Mouse (Mus musculus): ENCODE measurements at regions not wholly inside any gene's neighbourhood (a gene's known extent, or its start where the extent isn't known, plus 50 kb on each side); places are given as distances from the start of the nearest gene placed in this dataset.
A peak's percentile ranks its signal among the peaks of the same experiment; 100 is the strongest.

DNA sequence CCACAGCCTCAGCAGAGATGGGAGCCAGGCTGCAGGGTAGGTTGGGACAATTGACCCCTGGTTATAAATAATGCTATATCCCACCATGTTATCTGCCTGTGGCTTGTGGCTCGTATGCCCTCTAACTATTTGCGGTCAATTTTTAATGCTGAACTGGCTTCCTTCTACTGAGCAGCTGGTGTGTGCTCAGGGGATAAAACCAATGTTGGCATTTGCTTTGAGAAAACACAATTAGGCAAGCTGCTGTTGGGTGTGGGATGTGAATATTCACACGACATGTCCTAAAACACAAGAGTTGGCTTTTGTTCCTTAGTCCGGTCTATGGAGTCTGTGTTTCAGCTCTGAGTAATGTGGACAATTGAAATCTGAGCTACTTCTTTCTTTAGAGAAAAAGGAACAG is 123.6 kb upstream of the Npvf start:
- DNase-seq (ENCODE audit: low read depth, low spot score), result no peak

DNA sequence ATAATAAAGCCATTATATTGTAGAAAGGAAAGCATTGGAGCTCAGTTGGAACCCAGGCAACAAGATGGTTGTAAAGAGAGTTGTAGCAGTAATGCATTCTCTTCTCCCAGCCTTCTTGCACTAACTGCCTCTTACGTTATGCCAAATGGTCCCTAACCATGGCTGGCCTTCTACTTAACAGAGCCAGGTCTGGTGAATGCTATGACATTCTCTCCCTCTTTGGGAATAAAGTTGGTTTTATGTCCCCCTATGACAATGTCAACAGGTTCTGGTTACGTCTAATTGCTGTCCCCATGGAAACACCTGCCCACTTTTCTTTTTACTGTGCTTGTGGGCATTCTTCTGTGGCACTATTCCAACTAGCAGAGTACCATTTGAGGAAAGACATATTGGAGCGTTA is 126.4 kb upstream of the Npvf start:
- DNase-seq (ENCODE audit: low read depth, low spot score), result no peak

DNA sequence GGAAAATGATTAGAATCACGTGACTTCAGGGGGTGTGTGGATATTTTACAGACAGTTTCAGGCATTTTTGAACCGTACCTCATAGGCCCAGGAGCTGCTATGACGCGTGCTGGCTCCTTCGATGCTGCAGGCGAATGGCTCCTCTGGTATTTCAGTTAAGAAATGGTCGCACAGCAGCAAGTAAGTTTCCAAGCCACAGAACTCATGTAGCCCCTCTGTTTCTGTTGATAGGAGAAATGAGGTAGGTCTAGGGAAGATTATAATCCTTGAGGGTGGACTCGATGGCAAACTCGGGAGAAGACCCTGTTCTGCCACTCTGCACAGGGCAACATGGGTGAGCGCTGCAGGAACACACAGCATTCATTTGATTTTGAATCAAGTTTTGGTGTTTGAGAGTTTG is 127.0 kb upstream of the Npvf start:
- DNase-seq (ENCODE audit: low read depth, low spot score), result no peak

DNA sequence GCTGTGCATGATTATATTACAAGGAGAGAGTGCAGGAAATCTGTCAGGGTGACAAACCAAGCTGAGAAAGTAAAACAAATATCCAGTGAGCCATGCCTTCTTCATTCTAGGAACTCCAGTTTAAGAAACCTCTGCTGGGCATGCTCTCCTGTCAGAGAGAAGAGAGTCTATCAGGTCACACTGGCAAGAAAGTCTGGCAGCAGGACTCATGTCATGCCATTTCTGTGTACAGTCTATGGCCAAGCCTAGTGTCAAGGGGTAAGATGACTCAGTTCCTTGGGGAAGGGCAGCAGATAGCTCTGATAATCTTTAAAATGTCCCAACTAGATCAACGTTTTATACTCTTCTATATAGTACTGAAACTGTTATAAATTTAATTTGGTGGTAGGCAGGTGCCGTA is 128.0 kb upstream of the Npvf start:
- no peak for DNase-seq (ENCODE audit: low read depth, low spot score)

DNA sequence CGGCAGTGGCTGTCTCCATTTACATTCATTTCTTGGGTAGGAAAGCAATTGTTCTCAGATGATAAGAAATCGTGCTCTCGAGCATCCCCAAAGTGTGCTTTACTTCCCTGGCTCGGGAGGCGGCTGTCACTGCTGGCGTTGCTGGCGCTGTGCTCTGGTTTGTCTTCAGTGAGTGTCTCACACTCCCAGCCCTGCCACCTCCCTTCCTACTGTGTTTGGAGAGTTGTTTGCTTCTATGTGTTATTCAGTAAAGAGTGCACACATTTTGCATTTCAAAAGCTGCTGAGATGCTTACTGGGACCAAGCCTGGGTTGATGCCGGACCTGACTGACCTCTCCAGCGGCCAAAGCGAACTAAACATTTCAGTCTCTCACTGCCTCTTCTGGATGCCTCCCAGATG is 129.3 kb upstream of the Npvf start:
- no peak for DNase-seq (ENCODE audit: low read depth, low spot score)

DNA sequence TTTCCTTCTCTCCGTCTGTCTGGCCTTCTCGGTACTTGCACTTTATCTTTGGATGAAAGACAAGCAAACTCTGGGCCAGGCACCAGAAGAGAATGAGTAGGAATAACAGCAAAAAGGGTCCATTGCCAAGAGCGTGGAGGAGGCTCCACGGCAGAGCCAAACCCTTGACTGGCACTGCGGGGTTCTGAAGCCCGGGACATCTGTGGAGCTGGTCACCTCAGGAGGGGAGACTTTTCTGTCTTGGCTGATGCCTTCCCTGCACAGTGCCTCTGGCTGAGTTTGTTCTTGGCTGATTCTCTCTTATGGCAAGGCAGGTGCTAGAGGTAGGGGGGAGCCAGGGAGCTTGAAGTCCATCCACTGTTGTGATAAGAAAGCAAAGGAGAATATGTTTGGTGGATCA is 130.1 kb upstream of the Npvf start:
- DNase-seq (ENCODE audit: low read depth, low spot score), result no peak

DNA sequence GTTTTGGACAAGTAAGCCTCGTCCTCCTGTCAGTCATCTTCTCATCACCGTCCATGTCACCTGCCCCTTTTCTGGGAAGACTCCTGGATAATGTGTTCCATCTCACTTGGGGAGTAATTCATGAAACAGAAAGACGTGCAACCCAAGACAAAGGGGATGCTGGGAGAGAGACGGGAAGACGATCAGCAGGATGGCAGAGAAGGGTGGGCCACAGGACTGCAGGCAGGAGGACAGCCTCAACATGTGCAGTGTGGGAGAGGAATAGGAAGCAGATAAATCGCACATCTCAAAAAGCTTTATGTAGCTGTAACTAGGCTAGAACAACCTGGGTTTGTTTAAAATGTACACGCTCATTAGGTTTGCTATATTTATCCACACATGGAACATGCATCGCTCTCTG is 133.4 kb upstream of the Npvf start:
- DNase-seq (ENCODE audit: low read depth, low spot score), result no peak

DNA sequence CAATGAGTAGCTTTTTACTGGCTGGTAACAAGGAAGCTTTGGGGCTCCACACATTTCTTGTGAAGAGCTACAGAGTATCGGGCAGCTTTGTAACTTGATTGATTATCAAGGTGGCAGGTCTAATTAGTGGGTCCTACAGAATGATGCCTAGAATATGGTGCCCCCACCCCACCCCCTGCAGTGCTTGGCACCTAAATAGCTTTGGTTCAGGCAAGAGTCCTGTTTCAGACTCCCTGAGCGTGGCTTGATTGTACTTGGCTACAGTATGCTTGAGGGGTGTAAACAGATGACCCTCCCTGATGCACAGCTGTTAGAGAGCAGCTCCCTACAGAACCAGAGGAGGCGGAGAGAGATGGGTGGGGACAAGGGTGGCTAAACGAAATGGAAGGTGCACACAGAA is 145.7 kb upstream of the Npvf start:
- no peak for DNase-seq (ENCODE audit: low read depth, low spot score)

DNA sequence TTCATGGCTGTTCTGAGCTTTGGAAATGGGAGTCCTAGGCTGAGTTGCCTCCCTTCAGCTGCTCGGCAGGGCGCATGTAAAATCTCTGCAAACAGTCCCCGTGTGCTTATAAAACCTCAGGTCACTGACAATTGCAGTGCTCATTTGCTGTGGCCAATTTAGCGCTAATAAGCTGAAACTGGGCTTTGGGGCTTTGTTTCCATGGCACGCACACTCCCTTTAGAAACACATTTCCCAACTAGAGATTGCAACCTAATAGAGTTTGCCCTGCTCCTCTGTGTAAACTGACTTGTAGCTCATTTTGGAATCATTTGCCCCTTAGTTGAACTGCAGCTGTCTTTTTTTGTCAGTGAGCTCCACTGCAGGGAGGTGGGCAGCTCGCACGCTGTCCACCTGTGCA is 148.7 kb upstream of the Npvf start:
- no peak for DNase-seq (ENCODE audit: low read depth, low spot score)

DNA sequence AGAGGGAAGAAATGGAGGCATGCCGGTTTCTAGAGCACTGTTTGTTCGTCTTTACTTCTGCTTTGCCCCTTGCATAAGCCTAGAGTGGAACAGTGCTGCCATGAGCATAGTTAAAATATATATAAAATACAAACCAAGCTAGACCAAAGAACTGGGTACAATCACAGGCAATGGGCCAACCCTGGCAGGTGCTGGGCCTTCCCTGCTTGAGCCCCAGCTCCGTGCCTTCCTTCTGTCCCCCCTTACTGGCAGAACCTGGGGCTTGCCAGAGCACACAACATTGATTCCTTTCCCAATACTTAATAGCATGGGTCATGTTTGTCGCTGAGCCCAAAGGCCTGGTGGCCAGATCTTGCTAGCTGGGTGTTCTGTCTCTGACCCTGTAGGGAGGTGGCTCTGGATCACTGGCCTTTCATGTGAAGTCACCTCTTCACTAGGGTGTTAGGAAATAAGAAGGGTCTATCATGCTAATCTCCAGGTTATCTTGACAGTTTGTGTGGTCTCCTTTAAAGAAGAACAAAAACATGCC is 150.3 kb upstream of the Npvf start:
- DNase-seq (ENCODE audit: low read depth, low spot score), result no peak

DNA sequence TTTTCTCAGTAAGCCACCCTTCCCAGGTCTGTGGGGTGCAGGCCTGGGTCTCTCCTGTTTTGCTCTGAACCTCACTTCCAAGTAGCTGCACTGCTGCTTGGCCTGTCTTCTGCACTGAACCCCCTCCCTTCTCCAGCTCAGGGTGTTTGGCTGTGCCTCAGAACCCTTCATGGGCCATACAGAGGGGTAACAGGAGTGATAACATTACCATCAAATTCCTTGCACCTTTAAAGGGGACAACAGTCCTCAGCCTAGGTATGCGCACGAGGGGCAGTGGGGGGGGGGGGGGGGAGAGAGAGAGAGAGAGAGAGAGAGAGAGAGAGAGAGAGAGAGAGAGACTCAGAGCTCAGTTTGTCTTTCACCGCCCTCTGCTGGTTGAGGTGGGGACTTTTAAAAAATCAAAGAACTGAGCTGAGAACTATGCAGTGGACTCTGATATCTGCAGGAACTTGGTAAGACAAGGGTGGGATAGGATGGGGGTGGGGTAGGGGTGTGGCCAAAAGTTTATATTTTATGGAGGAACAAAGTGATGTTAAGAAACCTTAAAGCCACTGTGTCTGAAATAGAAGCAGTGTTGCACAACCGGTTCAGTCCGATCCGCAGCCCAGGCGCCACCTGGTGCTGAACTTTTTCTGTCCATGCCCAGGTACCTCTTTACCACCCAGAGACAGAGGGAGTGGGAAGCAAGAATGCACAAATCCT is 152.3 kb upstream of the Npvf start:
- peak; percentile 72 for DNase-seq (ENCODE audit: low read depth, low spot score)

DNA sequence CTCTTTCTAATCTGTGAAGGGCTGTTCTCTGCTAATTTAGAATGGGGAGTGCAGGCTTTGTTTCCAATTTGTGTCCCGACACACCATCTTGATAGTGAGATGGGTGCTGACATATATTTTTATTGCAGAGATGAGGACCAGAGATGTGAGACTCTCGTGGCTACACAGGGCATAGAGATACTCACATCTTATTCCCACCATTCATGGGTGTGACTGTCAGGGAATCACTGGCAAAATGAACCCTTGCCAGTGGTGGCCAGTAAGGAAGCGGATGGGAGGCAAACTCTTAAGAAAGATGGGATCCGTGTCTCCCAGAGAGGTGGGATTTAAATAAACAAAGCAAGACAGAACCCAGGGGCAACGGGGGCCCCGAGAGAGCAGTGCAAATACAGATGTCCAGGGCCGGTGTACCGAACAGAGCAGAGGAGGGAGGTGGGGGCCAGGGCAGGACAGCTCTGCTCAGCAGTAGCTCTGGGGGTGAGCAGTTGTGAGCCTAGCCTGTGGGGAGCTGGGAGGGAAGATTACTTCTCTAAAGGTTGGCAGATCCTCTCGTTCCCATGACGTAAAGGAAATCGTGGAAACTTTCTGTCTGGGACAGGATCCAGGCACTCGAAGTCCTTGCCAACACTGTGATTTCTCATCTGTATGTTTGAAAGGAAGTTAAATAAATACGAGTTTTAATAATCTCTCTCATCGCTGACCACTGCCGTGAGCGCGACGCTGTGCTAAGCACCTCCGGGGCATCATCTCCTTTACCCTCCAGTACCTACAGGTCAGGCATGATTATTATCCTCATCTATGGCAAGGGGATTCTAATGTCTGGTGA is 153.2 kb upstream of the Npvf start:
- DNase-seq (ENCODE audit: low read depth, low spot score), result no peak

DNA sequence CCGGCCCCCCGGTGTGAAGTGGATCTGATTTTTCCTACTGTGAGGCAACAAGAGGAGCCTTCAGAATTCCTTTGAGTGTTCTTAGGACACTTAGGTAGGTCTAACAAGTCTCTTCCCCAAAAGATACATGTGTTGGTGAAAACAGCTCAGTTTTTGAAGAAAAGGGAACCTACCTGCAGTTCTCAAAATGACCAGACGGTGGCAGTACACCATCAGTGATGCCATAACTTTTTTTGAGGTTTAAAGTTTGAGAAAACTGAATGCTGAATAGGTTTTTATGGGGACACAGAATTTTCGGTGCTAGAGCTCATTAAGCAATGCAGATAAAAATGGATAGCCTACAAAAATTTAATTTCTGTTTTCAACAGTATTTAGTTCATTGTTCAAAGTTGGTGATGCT is 153.9 kb upstream of the Npvf start:
- peak; percentile 77 for DNase-seq (ENCODE audit: low read depth, low spot score)

DNA sequence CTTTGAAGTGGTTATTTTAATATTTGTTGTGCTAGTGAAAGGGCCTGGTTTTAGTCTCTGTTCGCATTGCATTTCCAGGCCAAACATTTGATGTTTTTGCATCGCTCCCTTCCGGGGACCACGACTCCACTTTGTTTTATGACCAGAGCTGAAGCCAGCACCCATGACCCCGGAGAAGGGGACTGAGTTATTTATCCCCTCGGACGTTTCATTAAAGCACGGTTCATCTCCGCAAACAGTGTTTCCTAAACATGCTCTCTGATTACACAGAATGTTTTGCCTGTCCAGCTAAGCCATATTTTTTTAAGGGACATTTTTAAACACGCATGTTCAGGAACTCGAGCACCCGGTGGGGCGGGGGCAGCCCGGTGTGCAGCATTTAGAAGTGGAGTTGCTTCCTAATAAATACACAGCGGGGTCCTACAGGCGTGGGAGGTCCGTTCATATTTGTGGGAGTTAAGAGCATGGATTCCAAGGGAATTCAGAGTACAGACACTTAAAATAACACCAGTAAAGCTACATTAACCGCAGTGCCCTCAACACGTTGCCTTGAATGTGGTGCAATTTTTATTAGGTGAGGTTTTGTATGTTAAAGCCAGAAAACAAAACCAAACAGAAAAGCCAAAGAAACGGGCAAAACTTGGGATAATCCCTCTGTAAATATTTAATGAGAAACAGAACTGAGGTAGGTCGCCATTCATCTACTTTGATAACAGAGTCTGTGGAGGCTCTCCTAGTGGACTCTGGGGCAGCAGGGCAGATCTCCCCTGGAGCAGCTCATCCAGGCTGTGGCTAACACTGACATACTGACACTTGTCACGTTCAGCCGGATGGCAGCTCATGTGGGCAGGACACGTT is 154.8 kb upstream of the Npvf start:
- no peak for DNase-seq (ENCODE audit: low read depth, low spot score)

DNA sequence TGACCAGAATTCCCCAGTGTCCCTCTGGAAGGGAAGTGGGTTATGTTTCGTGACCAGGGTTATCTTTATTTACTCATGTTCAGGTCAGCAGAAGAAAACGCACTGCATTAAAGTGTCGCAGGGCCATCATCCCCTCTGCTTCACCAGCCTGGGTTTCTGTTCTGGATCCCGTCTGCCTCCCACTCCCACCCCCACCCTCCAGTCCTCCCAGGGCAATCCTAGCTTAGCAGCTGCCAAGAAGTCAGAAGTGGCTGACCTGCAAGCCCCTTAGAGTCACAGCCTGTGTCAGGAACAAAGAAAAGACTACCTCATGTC is 155.4 kb upstream of the Npvf start:
- no peak for DNase-seq (ENCODE audit: low read depth, low spot score)

DNA sequence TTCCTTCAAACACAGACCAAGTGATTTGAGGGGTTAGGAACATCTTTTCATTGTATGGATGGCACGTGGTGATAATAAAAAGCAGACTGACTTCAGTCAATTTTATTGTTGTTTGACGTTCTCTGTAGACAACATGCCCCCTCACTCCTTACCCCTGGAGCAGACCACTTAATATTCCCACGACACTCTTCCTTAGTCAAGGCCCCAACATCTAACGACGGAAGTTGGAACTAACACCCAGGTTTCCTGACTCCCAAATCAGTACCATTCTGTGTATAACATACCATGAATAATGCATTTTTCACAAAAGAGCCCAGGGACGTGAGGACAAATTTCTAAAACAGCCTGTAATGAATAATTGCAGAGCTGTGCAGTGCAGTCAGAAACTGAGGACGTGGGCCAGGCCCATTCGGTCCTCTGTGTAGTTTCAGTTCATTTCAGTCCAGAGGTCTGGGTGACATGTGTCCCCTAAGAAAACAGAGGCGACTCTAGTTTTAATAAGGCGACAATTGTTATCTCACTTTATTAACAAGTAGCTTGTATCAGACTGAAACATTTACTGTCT is 160.8 kb upstream of the Npvf start:
- DNase-seq (ENCODE audit: low read depth, low spot score), result no peak

DNA sequence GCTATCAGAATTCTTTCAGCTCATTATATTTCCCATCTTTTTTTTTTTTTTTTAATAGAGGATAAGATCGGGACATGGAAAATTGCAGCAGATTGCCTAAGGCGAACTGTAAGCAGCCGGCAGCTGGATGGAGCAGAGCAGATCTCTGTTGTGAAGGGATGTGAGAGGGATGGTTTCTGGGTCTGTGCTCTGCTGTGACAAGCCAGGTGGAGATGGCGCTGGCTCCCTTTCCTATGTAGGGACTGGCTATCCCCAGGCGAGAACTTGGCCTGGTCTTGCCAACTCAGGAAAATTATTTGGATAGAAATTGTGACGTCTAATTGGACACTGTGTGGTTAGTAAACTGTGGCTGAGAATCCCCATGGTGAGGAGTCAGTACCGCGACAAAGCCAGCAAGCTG is 161.3 kb upstream of the Npvf start:
- DNase-seq (ENCODE audit: low read depth, low spot score), result no peak

DNA sequence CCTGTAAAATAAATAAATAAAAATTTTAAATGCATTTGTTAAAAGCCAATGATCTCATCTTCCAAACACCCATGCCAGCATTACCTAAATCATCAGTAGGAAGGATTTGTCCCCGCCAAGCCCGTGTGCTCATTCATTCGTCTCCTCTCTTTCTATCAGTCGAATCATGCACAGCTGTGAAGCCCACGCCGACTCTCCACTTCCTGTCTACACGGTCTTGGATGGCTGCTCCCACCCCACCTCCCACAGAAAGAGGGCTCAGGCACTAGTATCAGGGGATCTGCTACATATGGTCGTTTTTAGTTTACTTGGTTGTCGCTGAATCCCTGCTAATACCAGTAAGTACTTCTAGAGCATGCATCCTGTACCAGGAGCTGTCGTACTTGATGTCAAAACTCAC is 163.2 kb upstream of the Npvf start:
- no peak for DNase-seq (ENCODE audit: low read depth, low spot score)

DNA sequence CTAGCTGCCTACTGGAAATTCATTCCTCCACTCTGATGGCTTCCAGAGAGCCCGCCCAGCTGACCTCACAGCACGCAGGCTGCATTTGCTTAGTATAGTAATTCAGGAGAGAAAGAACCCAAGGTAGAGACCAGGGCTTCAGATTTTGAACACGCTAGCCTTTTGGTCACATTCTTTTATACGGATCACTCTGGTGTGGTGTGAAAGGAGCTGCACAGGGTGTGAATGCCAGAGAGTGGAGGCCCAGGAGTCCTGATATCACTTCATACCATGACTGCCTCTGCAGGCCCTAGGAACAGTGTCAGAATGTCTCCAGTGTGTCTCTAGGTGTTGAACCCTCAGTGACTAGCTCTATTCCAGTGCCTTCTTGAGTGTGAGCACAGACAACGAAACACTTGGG is 164.2 kb upstream of the Npvf start:
- no peak for DNase-seq (ENCODE audit: low read depth, low spot score)

DNA sequence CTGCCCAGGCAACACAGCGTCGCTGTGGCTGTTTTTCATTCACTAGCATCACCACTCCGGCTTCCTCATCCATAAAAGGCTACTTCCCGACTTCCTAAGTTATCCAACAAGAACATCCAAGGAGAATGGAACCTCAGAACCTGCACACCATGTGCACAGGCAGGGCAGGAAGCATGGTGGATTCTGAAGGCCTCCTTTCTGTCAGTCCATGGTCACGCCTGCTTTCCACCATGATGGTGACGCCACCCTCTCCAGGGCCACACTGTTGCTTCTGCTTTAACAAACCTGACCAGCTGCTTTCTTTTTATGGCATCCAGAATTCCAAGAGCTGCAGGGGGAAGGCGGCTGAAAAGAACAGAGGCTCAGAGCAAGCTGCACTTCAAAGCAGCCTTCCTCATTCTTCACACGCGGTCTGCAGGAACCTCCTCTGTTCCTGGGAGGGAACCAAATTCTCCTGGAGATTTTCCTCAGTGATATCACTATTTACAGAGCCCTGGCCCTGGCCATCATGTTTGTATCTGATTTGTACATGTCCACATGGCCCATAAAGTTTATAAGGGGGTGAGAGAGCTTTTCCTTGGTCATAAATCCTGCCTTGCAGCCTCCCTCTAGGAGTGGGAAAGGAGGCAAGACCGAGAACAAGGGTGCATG is 164.8 kb upstream of the Npvf start:
- peak; percentile 60 for DNase-seq (ENCODE audit: low read depth, low spot score)

DNA sequence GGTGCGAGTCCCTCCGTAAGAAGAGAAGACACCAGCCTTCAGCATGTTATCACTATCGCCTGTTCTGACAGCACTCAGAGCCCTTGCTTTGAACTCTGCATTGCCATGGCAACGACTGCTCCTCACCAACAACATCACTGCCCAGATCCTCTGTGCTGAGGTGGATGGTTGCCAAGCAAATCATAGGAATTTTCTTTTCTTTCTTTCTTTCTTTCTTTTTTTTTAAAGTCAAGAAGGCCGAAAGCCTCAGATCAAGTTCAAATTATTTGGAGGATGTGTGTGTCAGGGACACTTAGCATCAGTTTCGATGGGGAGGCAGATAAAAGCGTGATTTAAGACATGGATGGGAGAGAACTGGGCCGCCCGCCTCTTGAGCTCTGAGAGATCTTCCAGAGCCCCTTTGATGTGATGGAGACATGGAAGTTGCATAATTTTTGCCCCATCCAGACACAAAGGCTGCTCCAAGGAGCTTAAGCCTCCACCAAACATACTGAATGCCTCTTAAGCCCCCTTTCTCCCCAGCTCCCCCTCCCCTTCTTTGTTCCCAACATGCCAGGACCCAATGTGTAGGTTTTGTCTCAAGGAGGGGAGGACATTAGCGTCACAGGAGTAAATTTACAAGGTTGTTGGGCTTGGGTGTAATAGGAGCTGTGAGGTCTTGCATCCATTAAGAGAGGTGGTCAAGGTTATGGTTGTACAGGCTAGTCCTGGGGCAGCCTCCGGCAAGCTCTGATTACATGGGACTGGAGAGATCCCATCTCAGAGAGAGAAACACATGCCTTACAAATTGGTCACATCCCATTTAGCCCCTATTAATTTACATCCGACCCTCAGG is 167.4 kb upstream of the Npvf start:
- peak; percentile 56 for DNase-seq (ENCODE audit: low read depth, low spot score)

Measured in forelimb bud, embryonic 11.5 days (tissue).